Mouse (Mus musculus): ENCODE measurements around the gene Pear1. TPM values are rescaled to one million over a fixed set of nuclear protein-coding genes. Genes with fewer than 3 reads are reported as not detected.

The Pear1 gene
- polyA plus RNA-seq, 1 experiment from 2014 or later: 17.0 TPM

DNA sequence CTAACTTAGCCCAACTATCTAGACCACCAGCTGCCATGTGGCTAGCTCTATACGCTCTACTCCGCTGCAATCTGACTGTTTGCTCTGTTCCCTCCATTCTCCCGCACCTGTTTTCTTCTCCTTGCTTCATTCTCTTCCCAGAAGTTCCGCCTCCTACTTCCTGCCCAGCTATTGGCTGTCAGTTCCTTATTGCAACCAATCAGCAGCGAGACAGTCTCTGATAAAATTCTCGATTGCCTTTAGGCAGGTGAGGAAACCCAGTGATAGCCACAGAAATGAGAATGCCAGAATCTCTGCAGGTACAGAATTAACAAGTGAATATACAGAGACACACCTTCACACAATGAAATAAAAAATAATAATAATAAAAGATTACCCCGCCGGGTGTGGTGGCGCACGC is 4.9 kb upstream of the Pear1 start:
- WGBS: 47% methylated on average over 10 of the region's 10 CpGs
- H3K4me2 ChIP-seq (ENCODE audit: low read length): no peak overlapping the region
- no peaks in the 10 kb centered on the region for H3K4me1 ChIP-seq (ENCODE audit: control insufficient read depth in 2 of 2, insufficient read depth in 2 of 2, low read length in 2 of 2)
- no peaks in the 10 kb centered on the region for H3K27me3 ChIP-seq (ENCODE audit: control insufficient read depth, insufficient read depth, low read length)
- no peaks in the 10 kb centered on the region for H3K9me3 ChIP-seq (ENCODE audit: control insufficient read depth, low read length)
- no peak for ATAC-seq (ENCODE audit: insufficient number of reproducible peaks, insufficient read depth, low FRiP score, low read depth)
- no peak overlapping the region for H3K27ac ChIP-seq (replicated peaks in 1 of 2; ENCODE audit: control insufficient read depth in 1 of 2, insufficient read depth in 1 of 2, low read depth in 2 of 2, low read length in 2 of 2)
- no peaks in the 10 kb centered on the region for H3K36me3 ChIP-seq (ENCODE audit: control insufficient read depth, insufficient read depth, low read length)
- H3K4me3 ChIP-seq (ENCODE audit: control insufficient read depth in 1 of 2, insufficient read depth in 1 of 2, low read depth in 1 of 2, low read length in 2 of 2): no peak overlapping the region
- H3K9ac ChIP-seq (ENCODE audit: low read length): no peak overlapping the region

DNA sequence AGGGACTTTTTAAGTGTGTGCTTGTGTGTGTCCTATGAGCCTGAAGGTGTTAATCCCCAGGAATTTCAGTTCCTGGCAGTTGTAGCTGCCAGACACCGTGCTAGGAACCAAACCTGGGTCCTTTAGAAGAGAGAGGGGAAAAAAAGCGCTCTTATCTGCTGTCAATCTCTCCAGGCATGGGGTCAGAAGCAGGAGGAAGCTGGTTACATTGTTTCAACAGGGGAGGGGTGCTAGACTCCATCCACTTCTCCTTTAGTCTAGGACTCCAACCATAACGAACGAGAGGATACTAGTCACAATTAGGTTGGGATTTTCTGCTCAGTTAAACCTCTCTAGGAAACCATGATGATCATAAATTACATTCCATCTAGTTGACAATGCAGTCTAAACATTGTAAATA is 4.3 kb upstream of the Pear1 start:
- H3K27ac ChIP-seq (replicated peaks in 1 of 2; ENCODE audit: control insufficient read depth in 1 of 2, insufficient read depth in 1 of 2, low read depth in 2 of 2, low read length in 2 of 2): no peak overlapping the region
- WGBS: 34% methylated on average over 4 of the region's 4 CpGs
- no peaks in the 10 kb centered on the region for H3K36me3 ChIP-seq (ENCODE audit: control insufficient read depth, insufficient read depth, low read length)
- no peak overlapping the region for H3K4me3 ChIP-seq (ENCODE audit: control insufficient read depth in 1 of 2, insufficient read depth in 1 of 2, low read depth in 1 of 2, low read length in 2 of 2)
- no peaks in the 10 kb centered on the region for H3K4me1 ChIP-seq (ENCODE audit: control insufficient read depth in 2 of 2, insufficient read depth in 2 of 2, low read length in 2 of 2)
- no peaks in the 10 kb centered on the region for H3K27me3 ChIP-seq (ENCODE audit: control insufficient read depth, insufficient read depth, low read length)
- no peaks in the 10 kb centered on the region for H3K9me3 ChIP-seq (ENCODE audit: control insufficient read depth, low read length)
- H3K9ac ChIP-seq (ENCODE audit: low read length): no peak overlapping the region
- no peak for ATAC-seq (ENCODE audit: insufficient number of reproducible peaks, insufficient read depth, low FRiP score, low read depth)
- H3K4me2 ChIP-seq (ENCODE audit: low read length): no peak overlapping the region

DNA sequence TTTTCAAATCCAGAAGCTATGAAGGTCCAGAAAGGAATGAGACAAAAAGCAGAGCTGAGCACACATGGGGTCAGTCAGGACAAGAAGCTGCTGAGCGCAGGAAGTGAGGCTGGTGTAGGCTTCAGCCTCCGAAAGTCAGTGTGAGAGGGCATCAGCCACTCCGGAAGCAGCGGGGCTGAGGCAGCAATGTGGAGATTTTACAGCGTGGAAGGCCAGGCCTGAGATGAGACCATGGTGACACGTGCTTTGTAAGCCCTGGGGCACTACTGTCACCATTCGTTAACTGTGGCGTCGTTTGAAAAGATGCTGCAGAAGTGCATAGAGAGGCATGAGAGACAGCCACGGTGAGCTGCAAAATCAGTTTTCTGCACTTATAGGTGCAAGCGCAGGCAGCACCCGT is 5.9 kb downstream of the Pear1 start:
- Histone ChIP-seq H3K4me3 (ENCODE audit: control insufficient read depth in 1 of 2, insufficient read depth in 1 of 2, low read depth in 1 of 2, low read length in 2 of 2) (no peak overlapping the region), H3K9ac (ENCODE audit: low read length) (no peak overlapping the region), H3K27ac (replicated peaks in 1 of 2; ENCODE audit: control insufficient read depth in 1 of 2, insufficient read depth in 1 of 2, low read depth in 2 of 2, low read length in 2 of 2) (no peak overlapping the region), H3K36me3 (ENCODE audit: control insufficient read depth, insufficient read depth, low read length) (no peaks in the 10 kb centered on the region), H3K27me3 (ENCODE audit: control insufficient read depth, insufficient read depth, low read length) (peaks cover 53% of the 10 kb centered on the region), H3K9me3 (ENCODE audit: control insufficient read depth, low read length) (no peaks in the 10 kb centered on the region), H3K4me1 (ENCODE audit: control insufficient read depth in 2 of 2, insufficient read depth in 2 of 2, low read length in 2 of 2) (peaks cover 3 to 4% of the 10 kb centered on the region in 2 experiments; a peak in 2 of 4 replicates), H3K4me2 (ENCODE audit: low read length) (no peak overlapping the region)
- no peak for ATAC-seq (ENCODE audit: insufficient number of reproducible peaks, insufficient read depth, low FRiP score, low read depth)
- 62% methylated on average over 12 of the region's 12 CpGs for WGBS

- peak overlapping the region; percentile 42 for H3K4me2 ChIP-seq (ENCODE audit: low read length)
- WGBS: 2% methylated on average over 12 of the region's 12 CpGs
- peaks cover 69% of the 10 kb centered on the region for H3K27me3 ChIP-seq (ENCODE audit: control insufficient read depth, insufficient read depth, low read length)
These were observed 7.4 kb downstream of the Pear1 start for GRCm38 (mm10) chr3:87816646-87817093.

GRCm38 (mm10) chr3:87816166-87816565 is 7.9 kb downstream of the Pear1 start:
- H3K4me1 ChIP-seq (ENCODE audit: control insufficient read depth in 2 of 2, insufficient read depth in 2 of 2, low read length in 2 of 2): peaks cover 3 to 4% of the 10 kb centered on the region in 2 experiments; a peak in 2 of 4 replicates
- peak overlapping the region; percentile 42 for H3K4me2 ChIP-seq (ENCODE audit: low read length)
- no peak for ATAC-seq (ENCODE audit: insufficient number of reproducible peaks, insufficient read depth, low FRiP score, low read depth)
- no peak overlapping the region for H3K9ac ChIP-seq (ENCODE audit: low read length)
- H3K36me3 ChIP-seq (ENCODE audit: control insufficient read depth, insufficient read depth, low read length): no peaks in the 10 kb centered on the region
- peaks cover 74% of the 10 kb centered on the region for H3K27me3 ChIP-seq (ENCODE audit: control insufficient read depth, insufficient read depth, low read length)
- H3K4me3 ChIP-seq (ENCODE audit: control insufficient read depth in 1 of 2, insufficient read depth in 1 of 2, low read depth in 1 of 2, low read length in 2 of 2): no peak overlapping the region
- 33% methylated on average over 6 of the region's 6 CpGs for WGBS
- no peaks in the 10 kb centered on the region for H3K9me3 ChIP-seq (ENCODE audit: control insufficient read depth, low read length)
- no peak overlapping the region for H3K27ac ChIP-seq (replicated peaks in 1 of 2; ENCODE audit: control insufficient read depth in 1 of 2, insufficient read depth in 1 of 2, low read depth in 2 of 2, low read length in 2 of 2)

More at GRCm38 (mm10) chr3:87816646-87817093, 7.4 kb downstream of the Pear1 start:
- no peaks in the 10 kb centered on the region for H3K9me3 ChIP-seq (ENCODE audit: control insufficient read depth, low read length)
- H3K27ac ChIP-seq (replicated peaks in 1 of 2; ENCODE audit: control insufficient read depth in 1 of 2, insufficient read depth in 1 of 2, low read depth in 2 of 2, low read length in 2 of 2): no peak overlapping the region
- H3K4me1 ChIP-seq (ENCODE audit: control insufficient read depth in 2 of 2, insufficient read depth in 2 of 2, low read length in 2 of 2): peaks cover 3 to 4% of the 10 kb centered on the region in 2 experiments; a peak in 2 of 4 replicates
- no peak overlapping the region for H3K4me3 ChIP-seq (ENCODE audit: control insufficient read depth in 1 of 2, insufficient read depth in 1 of 2, low read depth in 1 of 2, low read length in 2 of 2)
- no peaks in the 10 kb centered on the region for H3K36me3 ChIP-seq (ENCODE audit: control insufficient read depth, insufficient read depth, low read length)
- no peak overlapping the region for H3K9ac ChIP-seq (ENCODE audit: low read length)
- no peak; the same call in 1 of the 2 replicates for ATAC-seq (ENCODE audit: insufficient number of reproducible peaks, insufficient read depth, low FRiP score, low read depth)

GRCm38 (mm10) chr3:87812873-87813272 is 11.2 kb downstream of the Pear1 start:
- Histone ChIP-seq H3K27me3 (ENCODE audit: control insufficient read depth, insufficient read depth, low read length) (peaks cover 91% of the 10 kb centered on the region), H3K27ac (replicated peaks in 1 of 2; ENCODE audit: control insufficient read depth in 1 of 2, insufficient read depth in 1 of 2, low read depth in 2 of 2, low read length in 2 of 2) (no peak overlapping the region), H3K4me2 (ENCODE audit: low read length) (no peak overlapping the region), H3K9me3 (ENCODE audit: control insufficient read depth, low read length) (no peaks in the 10 kb centered on the region), H3K9ac (ENCODE audit: low read length) (no peak overlapping the region), H3K36me3 (ENCODE audit: control insufficient read depth, insufficient read depth, low read length) (no peaks in the 10 kb centered on the region), H3K4me1 (ENCODE audit: control insufficient read depth in 2 of 2, insufficient read depth in 2 of 2, low read length in 2 of 2) (peaks cover 4 to 5% of the 10 kb centered on the region in 2 experiments; a peak in 3 of 4 replicates), H3K4me3 (ENCODE audit: control insufficient read depth in 1 of 2, insufficient read depth in 1 of 2, low read depth in 1 of 2, low read length in 2 of 2) (no peak overlapping the region)
- ATAC-seq (ENCODE audit: insufficient number of reproducible peaks, insufficient read depth, low FRiP score, low read depth): no peak
- 41% methylated on average over 10 of the region's 10 CpGs for WGBS

GRCm38 (mm10) chr3:87812413-87812812 is 11.7 kb downstream of the Pear1 start:
- ATAC-seq (ENCODE audit: insufficient number of reproducible peaks, insufficient read depth, low FRiP score, low read depth): no peak
- 79% methylated on average over 4 of the region's 4 CpGs for WGBS
- peaks cover 86% of the 10 kb centered on the region for H3K27me3 ChIP-seq (ENCODE audit: control insufficient read depth, insufficient read depth, low read length)
- H3K4me3 ChIP-seq (ENCODE audit: control insufficient read depth in 1 of 2, insufficient read depth in 1 of 2, low read depth in 1 of 2, low read length in 2 of 2): no peak overlapping the region
- no peak overlapping the region for H3K27ac ChIP-seq (replicated peaks in 1 of 2; ENCODE audit: control insufficient read depth in 1 of 2, insufficient read depth in 1 of 2, low read depth in 2 of 2, low read length in 2 of 2)
- no peaks in the 10 kb centered on the region for H3K9me3 ChIP-seq (ENCODE audit: control insufficient read depth, low read length)
- no peak overlapping the region for H3K4me2 ChIP-seq (ENCODE audit: low read length)
- no peak overlapping the region for H3K9ac ChIP-seq (ENCODE audit: low read length)
- H3K4me1 ChIP-seq (ENCODE audit: control insufficient read depth in 2 of 2, insufficient read depth in 2 of 2, low read length in 2 of 2): peaks cover 4 to 5% of the 10 kb centered on the region in 2 experiments; a peak in 3 of 4 replicates
- no peaks in the 10 kb centered on the region for H3K36me3 ChIP-seq (ENCODE audit: control insufficient read depth, insufficient read depth, low read length)

DNA sequence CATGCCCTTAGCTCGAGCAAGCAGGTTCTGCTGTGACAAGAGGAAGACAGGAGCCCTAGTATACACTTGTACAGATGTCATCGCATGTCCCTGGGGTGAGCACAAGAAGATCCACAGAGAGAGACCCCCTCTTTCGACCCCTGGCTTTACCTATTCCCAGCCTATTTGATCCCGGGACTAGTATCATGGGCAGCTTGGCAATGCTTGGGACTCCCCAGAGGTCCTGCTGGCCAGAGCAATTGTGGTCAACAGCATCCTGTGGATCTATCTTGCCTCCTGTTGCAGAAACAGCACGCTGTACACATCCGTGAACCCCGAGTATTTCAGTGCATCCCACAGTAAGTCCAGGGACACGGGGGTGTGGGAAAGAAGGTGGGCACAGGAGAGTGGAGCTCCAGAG is 12.8 kb downstream of the Pear1 start:
- ATAC-seq (ENCODE audit: insufficient number of reproducible peaks, insufficient read depth, low FRiP score, low read depth): no peak
- no peak overlapping the region for H3K4me3 ChIP-seq (ENCODE audit: control insufficient read depth in 1 of 2, insufficient read depth in 1 of 2, low read depth in 1 of 2, low read length in 2 of 2)
- H3K4me2 ChIP-seq (ENCODE audit: low read length): no peak overlapping the region
- H3K27ac ChIP-seq (replicated peaks in 1 of 2; ENCODE audit: control insufficient read depth in 1 of 2, insufficient read depth in 1 of 2, low read depth in 2 of 2, low read length in 2 of 2): no peak overlapping the region
- H3K27me3 ChIP-seq (ENCODE audit: control insufficient read depth, insufficient read depth, low read length): peaks cover 89% of the 10 kb centered on the region
- no peaks in the 10 kb centered on the region for H3K36me3 ChIP-seq (ENCODE audit: control insufficient read depth, insufficient read depth, low read length)
- H3K9ac ChIP-seq (ENCODE audit: low read length): no peak overlapping the region
- 74% methylated on average over 8 of the region's 8 CpGs for WGBS
- H3K9me3 ChIP-seq (ENCODE audit: control insufficient read depth, low read length): no peaks in the 10 kb centered on the region
- H3K4me1 ChIP-seq (ENCODE audit: control insufficient read depth in 2 of 2, insufficient read depth in 2 of 2, low read length in 2 of 2): peaks cover 0 to 2% of the 10 kb centered on the region in 2 experiments; a peak in 2 of 4 replicates

Data from heart, embryonic 14.5 days (tissue).